Comparison of ENCODE assay signal across 11 mouse cellular contexts in genomic region chr3:35332534-35333272, GRCm38 (mm10).
DNase-seq lines count a peak whose midpoint lies in the region; ATAC-seq and TF ChIP-seq lines count a peak whose summit lies in the region.
"Had no signal": no experiment of that assay in that cellular context is flagged by ENCODE, and none has a peak within 500 bp of the region (broad histone marks: within the 10 kb centered on the region; RNA-seq: fewer than 3 reads in every experiment).

No protein-coding gene starts in this region.

- DNase-seq in kidney, postnatal 14 days: no peak
- DNase-seq in embryonic facial prominence, embryonic 14.5 days (ENCODE audit: low spot score): no peak
- DNase-seq in hindbrain, postnatal 0 days (ENCODE audit: low spot score): no peak
- DNase-seq in neural tube, embryonic 11.5 days (ENCODE audit: low spot score): peak; percentile 65
- DNase-seq in c-Kit-positive CD71-positive TER-119-positive erythroid progenitor cells, embryonic 14.5 days (ENCODE audit: low spot score): no peak
- no peak for DNase-seq in ovary, postnatal 10 days (ENCODE audit: low spot score)
- DNase-seq: lung, adult 18-20 months; spleen, adult 18-20 months; thymus, postnatal 25 days had no signal

- peak overlapping the region; percentile 22; the same call in 1 of the 2 replicates for H3K4me2 ChIP-seq in kidney, embryonic 14.5 days (replicated peaks; ENCODE audit: low read depth, low read length)
- H3K4me2 ChIP-seq in embryonic facial prominence, embryonic 14.5 days (ENCODE audit: low read depth, low read length): 0 out of 2 replicates have a peak overlapping the region, but pooled peaks have one; percentile 18
- H3K4me2 ChIP-seq in hindbrain, postnatal 0 days (ENCODE audit: low read depth, low read length): peak overlapping the region; percentile 24
- peak overlapping the region; percentile 2; the same call in 1 of the 2 replicates for H3K4me2 ChIP-seq in neural tube, embryonic 11.5 days (ENCODE audit: low read depth)

- 14% methylated on average over 18 of the region's 18 CpGs for WGBS in kidney, embryonic 14.5 days
- WGBS in embryonic facial prominence, embryonic 14.5 days: 18% methylated on average over 18 of the region's 18 CpGs
- 13% methylated on average over 18 of the region's 18 CpGs for WGBS in hindbrain, postnatal 0 days
- WGBS in neural tube, embryonic 11.5 days: 5% methylated on average over 18 of the region's 18 CpGs

- ATAC-seq in kidney, embryonic 14.5 days (ENCODE audit: low FRiP score, low TSS enrichment): no peak
- no peak for ATAC-seq in embryonic facial prominence, embryonic 14.5 days (ENCODE audit: low read depth)
- no peak for ATAC-seq in hindbrain, postnatal 0 days
- peak; percentile 88 for ATAC-seq in neural tube, embryonic 11.5 days (ENCODE audit: insufficient read depth, low FRiP score, low TSS enrichment)
- ATAC-seq in inflammation-experienced regulatory T-cells, adult 6 months: no peak

- H3K27me3 ChIP-seq in kidney, embryonic 14.5 days (ENCODE audit: control insufficient read depth, insufficient read depth, low read length): no peaks in the 10 kb centered on the region
- no peaks in the 10 kb centered on the region for H3K27me3 ChIP-seq in embryonic facial prominence, embryonic 14.5 days (replicated peaks; ENCODE audit: control insufficient read depth, insufficient read depth, low read length)
- no peaks in the 10 kb centered on the region for H3K27me3 ChIP-seq in hindbrain, postnatal 0 days (ENCODE audit: insufficient read depth, low read length)
- H3K27me3 ChIP-seq in neural tube, embryonic 11.5 days (ENCODE audit: control insufficient read depth, insufficient read depth, low read length): no peaks in the 10 kb centered on the region

- H3K9ac ChIP-seq in kidney, embryonic 14.5 days (ENCODE audit: low read depth, low read length): no peak overlapping the region
- no peak overlapping the region for H3K9ac ChIP-seq in embryonic facial prominence, embryonic 14.5 days (ENCODE audit: low read depth, low read length)
- H3K9ac ChIP-seq in hindbrain, postnatal 0 days (replicated peaks; ENCODE audit: low read length): no peak overlapping the region; the same call in 1 of the 2 replicates
- no peak overlapping the region for H3K9ac ChIP-seq in neural tube, embryonic 11.5 days (ENCODE audit: low read length)

- H3K27ac ChIP-seq in kidney, embryonic 14.5 days (ENCODE audit: low read depth, low read length): no peak overlapping the region
- H3K27ac ChIP-seq in embryonic facial prominence, embryonic 14.5 days (replicated peaks; ENCODE audit: low read depth, low read length): no peak overlapping the region
- peak overlapping the region; percentile 0; the same call in 1 of the 2 replicates for H3K27ac ChIP-seq in hindbrain, postnatal 0 days
- peak overlapping the region; percentile 51 for H3K27ac ChIP-seq in neural tube, embryonic 11.5 days (ENCODE audit: low read depth, low read length)

- TF ChIP-seq CTCF in hindbrain, postnatal 0 days (IDR thresholded peaks at IDR 0.05; ENCODE audit: low read depth): no peak

- no peaks in the 10 kb centered on the region; the same call in 1 of the 2 replicates for H3K4me1 ChIP-seq in kidney, embryonic 14.5 days (ENCODE audit: control insufficient read depth, insufficient read depth, low read length)
- H3K4me1 ChIP-seq in embryonic facial prominence, embryonic 14.5 days (ENCODE audit: control insufficient read depth, insufficient read depth, low read length): peaks cover 3% of the 10 kb centered on the region; the same call in 1 of the 2 replicates
- H3K4me1 ChIP-seq in hindbrain, postnatal 0 days (ENCODE audit: insufficient read depth, low read length): 0 out of 2 replicates have a peak, but pooled peaks cover 7% of the 10 kb centered on the region
- H3K4me1 ChIP-seq in neural tube, embryonic 11.5 days (ENCODE audit: control insufficient read depth, insufficient read depth, low read length): 0 out of 2 replicates have a peak, but pooled peaks cover 3% of the 10 kb centered on the region

- no peaks in the 10 kb centered on the region for H3K9me3 ChIP-seq in kidney, embryonic 14.5 days (ENCODE audit: control insufficient read depth, low read length)
- no peaks in the 10 kb centered on the region for H3K9me3 ChIP-seq in embryonic facial prominence, embryonic 14.5 days (ENCODE audit: control insufficient read depth, low read length)
- no peaks in the 10 kb centered on the region for H3K9me3 ChIP-seq in hindbrain, postnatal 0 days (ENCODE audit: low read length)
- no peaks in the 10 kb centered on the region for H3K9me3 ChIP-seq in neural tube, embryonic 11.5 days (ENCODE audit: control insufficient read depth, low read length)

- H3K36me3 ChIP-seq in kidney, embryonic 14.5 days (ENCODE audit: control insufficient read depth, insufficient read depth, low read length): no peaks in the 10 kb centered on the region
- no peaks in the 10 kb centered on the region for H3K36me3 ChIP-seq in embryonic facial prominence, embryonic 14.5 days (ENCODE audit: control insufficient read depth, insufficient read depth, low read length)
- no peaks in the 10 kb centered on the region for H3K36me3 ChIP-seq in hindbrain, postnatal 0 days (ENCODE audit: insufficient read depth, low read length)
- no peaks in the 10 kb centered on the region for H3K36me3 ChIP-seq in neural tube, embryonic 11.5 days (ENCODE audit: control insufficient read depth, insufficient read depth, low read length)

- H3K4me3 ChIP-seq in kidney, embryonic 14.5 days (ENCODE audit: low read length): 0 out of 2 replicates have a peak overlapping the region, but pooled peaks have one; percentile 8
- no peak overlapping the region for H3K4me3 ChIP-seq in embryonic facial prominence, embryonic 14.5 days (ENCODE audit: low read depth, low read length)
- no peak overlapping the region for H3K4me3 ChIP-seq in hindbrain, postnatal 0 days (ENCODE audit: low read length)
- no peak overlapping the region for H3K4me3 ChIP-seq in neural tube, embryonic 11.5 days (ENCODE audit: low read depth, low read length)

Comparison
In these comparisons a context has a peak if more than half of its experiments do, and no peak if none do; other contexts are left out.
1. H3K27ac ChIP-seq: peak in hindbrain, postnatal 0 days (single experiment) and neural tube, embryonic 11.5 days (single experiment); none in kidney, embryonic 14.5 days (single experiment) and embryonic facial prominence, embryonic 14.5 days (single experiment).
2. Peak in every context shown above with its lines, with median percentiles within 50 percentile points of each other: H3K4me2 ChIP-seq.